In genomic region chr9:90197866-90198383, GRCm38 (mm10) we compare ENCODE assay signal across 12 mouse cellular contexts. TPM values are rescaled to one million over a fixed set of nuclear protein-coding genes. Genes with fewer than 3 reads are reported as not detected.
A peak's percentile ranks its signal among the peaks of the same experiment; 100 is the strongest.
DNase-seq lines count a peak whose midpoint lies in the region; ATAC-seq and TF ChIP-seq lines count a peak whose summit lies in the region.
"Had no signal": no experiment of that assay in that cellular context is flagged by ENCODE, and none has a peak within 500 bp of the region (broad histone marks: within the 10 kb centered on the region; RNA-seq: fewer than 3 reads in every experiment).

No protein-coding gene starts in this region.

- in situ Hi-C loops in CH12.LX (cut with MboI; ENCODE audit: low pct_ligation_motif_present, low pct_unique_long_range_greater_than_20kb, low sequenced_read_pairs): loop anchor here (5.0 kb wide), 1 partner anchor 86 kb away; the partner anchor contains the start of gene Morf4l1

- no peak for TF ChIP-seq CTCF in kidney, adult 2 months (conservative IDR thresholded peaks at IDR 0.05; ENCODE audit: insufficient read depth, insufficient read length, low read depth, low read length)
- TF ChIP-seq CTCF in CH12.LX (conservative IDR thresholded peaks at IDR 0.05 in 1 of 2, IDR thresholded peaks at IDR 0.05 in 1 of 2; ENCODE audit: low read depth in 2 of 2, low read length in 2 of 2): no peak

- H3K4me1 ChIP-seq in kidney, adult 2 months (ENCODE audit: control insufficient read depth, insufficient read depth, low read length): 0 out of 2 replicates have a peak, but pooled peaks cover 4% of the 10 kb centered on the region
- H3K4me1 ChIP-seq in CH12.LX (ENCODE audit: control insufficient read depth in 1 of 2, insufficient read depth in 2 of 2): peaks cover 62 to 88% of the 10 kb centered on the region in 2 experiments
- peaks cover 29% of the 10 kb centered on the region for H3K4me1 ChIP-seq in brown adipose tissue, adult 24 weeks (ENCODE audit: control insufficient read depth, insufficient read depth, insufficient read length, low read length)
- H3K4me1 ChIP-seq in neural tube, embryonic 15.5 days: no peaks in the 10 kb centered on the region

- dilution Hi-C loops in CH12.LX (cut with MboI; ENCODE audit: extremely low pct_ligation_motif_present, extremely low pct_unique_long_range_greater_than_20kb, low sequenced_read_pairs): no loop called here

- H3K79me2 ChIP-seq in CH12.LX (replicated peaks; ENCODE audit: control insufficient read depth, extremely low read depth, insufficient read depth, poor library complexity, severe bottlenecking): no peaks in the 10 kb centered on the region

- H3K36me3 ChIP-seq in kidney, adult 2 months (ENCODE audit: control insufficient read depth, insufficient read depth, low read length): no peaks in the 10 kb centered on the region
- H3K36me3 ChIP-seq in CH12.LX (replicated peaks in 1 of 2; ENCODE audit: control insufficient read depth in 1 of 2, insufficient read depth in 1 of 2, low read length in 1 of 2): peaks cover 11 to 67% of the 10 kb centered on the region in 2 experiments
- H3K36me3 ChIP-seq in neural tube, embryonic 15.5 days: peaks cover 49% of the 10 kb centered on the region; the same call in 1 of the 2 replicates

- H3K4me2 ChIP-seq in CH12.LX (ENCODE audit: insufficient read depth, low read depth, poor library complexity, severe bottlenecking): no peak overlapping the region
- no peak overlapping the region for H3K4me2 ChIP-seq in neural tube, embryonic 15.5 days
- H3K4me2 ChIP-seq: intestine, embryonic 15.5 days; lung, embryonic 14.5 days had no signal

- H3K9me3 ChIP-seq in CH12.LX (replicated peaks; ENCODE audit: low read length): no peaks in the 10 kb centered on the region
- H3K9me3 ChIP-seq in neural tube, embryonic 15.5 days (replicated peaks): no peaks in the 10 kb centered on the region
- H3K9me3 ChIP-seq: hindbrain, embryonic 10.5 days; intestine, embryonic 15.5 days had no signal

- peak overlapping the region; percentile 67 for H3K27ac ChIP-seq in kidney, adult 2 months (ENCODE audit: insufficient read depth, low read depth, low read length)
- peak overlapping the region; percentile 79 for H3K27ac ChIP-seq in CH12.LX (ENCODE audit: insufficient read depth, low read depth)
- H3K27ac ChIP-seq in brown adipose tissue, adult 24 weeks (replicated peaks; ENCODE audit: low read depth, low read length): peak overlapping the region; percentile 60
- no peak overlapping the region for H3K27ac ChIP-seq in neural tube, embryonic 15.5 days (replicated peaks)
- H3K27ac ChIP-seq: hindbrain, embryonic 10.5 days; intestine, embryonic 15.5 days had no signal

- no peak overlapping the region for H3K9ac ChIP-seq in CH12.LX (ENCODE audit: insufficient read depth, low read depth)
- H3K9ac ChIP-seq in neural tube, embryonic 15.5 days (replicated peaks): no peak overlapping the region
- H3K9ac ChIP-seq: intestine, embryonic 15.5 days; lung, embryonic 14.5 days had no signal

- H3K27me3 ChIP-seq in kidney, adult 2 months (replicated peaks; ENCODE audit: control insufficient read depth, insufficient read depth, low read length): no peaks in the 10 kb centered on the region
- no peaks in the 10 kb centered on the region for H3K27me3 ChIP-seq in CH12.LX (replicated peaks)
- no peaks in the 10 kb centered on the region for H3K27me3 ChIP-seq in neural tube, embryonic 15.5 days (replicated peaks)
- H3K27me3 ChIP-seq: intestine, embryonic 15.5 days had no signal

- no peak overlapping the region for H3K4me3 ChIP-seq in kidney, adult 2 months (ENCODE audit: insufficient read depth, low read depth, low read length)
- no peak overlapping the region for H3K4me3 ChIP-seq in CH12.LX (replicated peaks in 1 of 3; ENCODE audit: low read depth in 2 of 3, low read length in 2 of 3, poor library complexity in 1 of 3)
- peak overlapping the region; percentile 36 for H3K4me3 ChIP-seq in brown adipose tissue, adult 24 weeks (ENCODE audit: insufficient read depth, low read depth, low read length)
- no peak overlapping the region for H3K4me3 ChIP-seq in neural tube, embryonic 15.5 days (replicated peaks)
- H3K4me3 ChIP-seq: hindbrain, embryonic 10.5 days; intestine, embryonic 15.5 days had no signal

- TF ChIP-seq POLR2A in kidney, adult 2 months (IDR thresholded peaks at IDR 0.05; ENCODE audit: low read depth, low read length): no peak
- TF ChIP-seq POLR2A in CH12.LX (IDR thresholded peaks at IDR 0.05; ENCODE audit: low read depth, low read length): no peak

- WGBS in kidney, adult 2 months: 77% methylated on average over 7 of the region's 7 CpGs
- 82% methylated on average over 7 of the region's 7 CpGs for WGBS in neural tube, embryonic 15.5 days

- no peak for ATAC-seq in neural tube, embryonic 15.5 days (ENCODE audit: low FRiP score)

- no peak for TF ChIP-seq RAD21 in CH12.LX (IDR thresholded peaks at IDR 0.05; ENCODE audit: low read depth, low read length)

- DNase-seq in heart, adult 11 months: peak; percentile 94
- DNase-seq in heart, adult 9 months (ENCODE audit: low spot score in 2 of 2): no peak
- no peak for DNase-seq in kidney, adult 2 months
- no peak for DNase-seq in kidney, postnatal 14 days
- DNase-seq in CH12.LX (ENCODE audit: extremely low read depth): no peak
- DNase-seq: cerebellum, adult 8-10 months; layer of hippocampus, postnatal 36 days had no signal

- no peak for TF ChIP-seq EP300 in CH12.LX (IDR thresholded peaks at IDR 0.05; ENCODE audit: low read length)

TF ChIP-seq in CH12.LX, 34 proteins besides CTCF, POLR2A, EP300 and RAD21:
- TF ChIP-seq JUN (IDR thresholded peaks at IDR 0.05; ENCODE audit: insufficient read depth, low read depth, low read length): no peak
- TF ChIP-seq IRF4 (IDR thresholded peaks at IDR 0.05; ENCODE audit: low read depth, low read length): no peak
- no peak for TF ChIP-seq KAT2A (IDR thresholded peaks at IDR 0.05; ENCODE audit: insufficient replicate concordance, low read length)
- TF ChIP-seq ZMIZ1 (IDR thresholded peaks at IDR 0.05; ENCODE audit: low read depth, low read length): no peak
- no peak for TF ChIP-seq ZKSCAN1 (IDR thresholded peaks at IDR 0.05; ENCODE audit: borderline replicate concordance, low read depth, low read length)
- TF ChIP-seq RCOR1 (conservative IDR thresholded peaks at IDR 0.05; ENCODE audit: low read depth, low read length): no peak
- no peak for TF ChIP-seq MAX (IDR thresholded peaks at IDR 0.05; ENCODE audit: low read length)
- TF ChIP-seq JUND (conservative IDR thresholded peaks at IDR 0.05; ENCODE audit: low read depth, low read length): no peak
- TF ChIP-seq BHLHE40 (IDR thresholded peaks at IDR 0.05; ENCODE audit: low read depth, low read length): no peak
- TF ChIP-seq MEF2A (IDR thresholded peaks at IDR 0.05; ENCODE audit: borderline replicate concordance, low read depth, low read length): no peak
- no peak for TF ChIP-seq HCFC1 (IDR thresholded peaks at IDR 0.05; ENCODE audit: low read depth, low read length)
- no peak for TF ChIP-seq MAFK (IDR thresholded peaks at IDR 0.05; ENCODE audit: insufficient replicate concordance, low read length)

RNA-seq across cellular contexts. Expression of gene Adamts7, which starts 35.1 kb away (rescaled TPM):
- polyA plus RNA-seq in kidney, adult 2 months (2012; rRNA removed): 9.4 and 10.7 TPM in 2 replicates
- total RNA-seq in CH12.LX (2012; rRNA removed) (9.2 and 13.8 TPM in 2 replicates), CH12.LX (2014; rRNA removed) (4.7 and 5.4 TPM in 2 replicates)
- polyA plus RNA-seq in CH12.LX (2012; ENCODE audit: insufficient read length, low read depth): 15.3 and 15.7 TPM in 2 replicates
- polyA plus RNA-seq in brown adipose tissue, adult 24 weeks (2012; ENCODE audit: insufficient read depth, insufficient read length, missing spikeins): 0.40 and 0.79 TPM in 2 replicates
- polyA plus RNA-seq in neural tube, embryonic 15.5 days (2015; fragmentation: Nextera tagmentation; extraction: Ambion mirVana): 8.0 and 8.5 TPM in 2 replicates
